Mouse (Mus musculus) forebrain, postnatal 0 days (tissue): Measurements from ENCODE around the gene Epb41l2. TPM values are rescaled to one million over a fixed set of nuclear protein-coding genes. Genes with fewer than 3 reads are reported as not detected.

ENCODE experiments used
- ATAC-seq: fragments of 200-750 bp; cut with Nextera tagmentation; 2 replicates; pipeline ENCODE4 v1.8.0; 2017; ENCODE audit warnings: mild to moderate bottlenecking, moderate library complexity
- DNase-seq: peaks from one replicate; pipeline ENCODE4 v3.0.0-alpha.2; 2015
- H3K27ac ChIP-seq: fragments of 300-500 bp; sonication (generic); 2 replicates; pipeline ENCODE4 v1.5.1; 2014; ENCODE audit warnings: low read depth, mild to moderate bottlenecking, antibody characterized with exemption, low read length, moderate library complexity, mixed read lengths
- H3K27me3 ChIP-seq: fragments of 300-500 bp; sonication (generic); 2 replicates; pipeline ENCODE4 v1.6.1; 2014; ENCODE audit warnings: mild to moderate bottlenecking, low read length, mixed read lengths; ENCODE audit not compliant: insufficient read depth
- H3K36me3 ChIP-seq: fragments of 300-500 bp; sonication (generic); 2 replicates; pipeline ENCODE4 v1.6.1; 2014; ENCODE audit warnings: mild to moderate bottlenecking, moderate library complexity; ENCODE audit not compliant: insufficient read depth
- H3K4me1 ChIP-seq: fragments of 300-500 bp; sonication (generic); 2 replicates; pipeline ENCODE4 v1.6.1; 2014; ENCODE audit warnings: antibody characterized with exemption; ENCODE audit not compliant: insufficient read depth
- H3K4me2 ChIP-seq: fragments of 300-500 bp; sonication (generic); 2 replicates; pipeline ENCODE4 v1.6.1; 2014; ENCODE audit warnings: low read depth, mild to moderate bottlenecking, moderate library complexity
- H3K4me3 ChIP-seq: fragments of 300-500 bp; sonication (generic); 2 replicates; pipeline ENCODE4 v1.5.1; 2014; ENCODE audit warnings: low read depth, low read length, mixed read lengths
- H3K9ac ChIP-seq: fragments of 300-500 bp; sonication (generic); 2 replicates; pipeline ENCODE4 v1.6.1; 2014; ENCODE audit warnings: mild to moderate bottlenecking
- H3K9me3 ChIP-seq: fragments of 300-500 bp; sonication (generic); 2 replicates; pipeline ENCODE4 v1.6.1; 2016; ENCODE audit warnings: low read length
- CTCF ChIP-seq: sonication (generic); IDR thresholded peaks from 2 replicates; pipeline ENCODE4 v1.5.1; 2016; ENCODE audit warnings: antibody characterized with exemption, control low read depth, low read depth
- WGBS: fragments of 180-500 bp; shearing (Covaris S2); extraction: QIAGEN DNeasy Blood & Tissue Kit; methylation state at CpG from one replicate; pipeline ENCODE4 v1.1.7; 2014; 5-methylcytosine and 5-hydroxymethylcytosine counted together
- polyA plus RNA-seq: library from polyadenylated mRNA; unstranded; fragments of >200 nt; fragmentation: Nextera tagmentation; extraction: Ambion mirVana; gene quantifications from 2 replicates; pipeline ENCODE4 v1.2.1, GENCODE M21; 2015
- total RNA-seq: library from RNA; depleted of rRNA; stranded (reverse); fragments of >200 nt; gene quantifications from 2 replicates; pipeline ENCODE4 v1.2.3, GENCODE M21; 2014

The Epb41l2 gene
- total and polyA plus RNA-seq, 2 experiments from 2014 or later = 19.3 to 49.4 TPM

DNA sequence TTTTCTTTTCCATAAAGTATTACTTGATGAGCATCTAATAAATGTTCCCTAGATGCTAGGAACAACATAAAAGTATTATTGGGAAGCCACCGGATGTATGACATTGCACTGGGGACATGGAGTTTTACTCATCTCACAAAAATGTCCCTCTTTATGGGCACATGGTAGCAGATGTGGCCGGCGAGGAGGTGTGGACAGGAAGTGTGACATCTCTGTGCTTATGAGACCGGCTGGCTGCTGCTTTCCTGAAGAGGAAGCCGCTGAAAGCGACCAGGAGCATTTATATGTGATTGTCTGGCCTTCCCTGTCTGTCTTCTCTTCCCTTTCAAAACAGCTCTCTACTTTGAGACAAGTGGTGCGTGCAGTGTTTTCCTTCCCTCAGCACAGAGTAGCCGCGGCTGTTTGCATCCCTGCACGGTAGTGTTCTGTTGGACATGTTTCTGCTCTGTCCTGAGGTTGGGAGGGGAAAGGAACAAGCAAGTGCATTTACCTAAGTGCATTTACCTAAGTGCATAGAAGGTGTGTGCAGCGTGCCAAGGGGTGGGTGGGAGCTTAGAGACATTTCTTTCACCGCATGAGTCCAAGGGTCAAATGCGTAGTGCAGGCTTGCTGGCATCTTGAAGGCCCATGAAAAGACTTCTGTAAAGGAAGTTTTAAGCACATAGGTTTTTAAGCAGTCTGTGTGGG, 74.9 kb downstream of the Epb41l2 start:
- no peak overlapping the region for H3K4me3 ChIP-seq
- H3K27ac ChIP-seq = no peak overlapping the region
- no peaks in the 10 kb centered on the region for H3K4me1 ChIP-seq
- H3K4me2 ChIP-seq = no peak overlapping the region
- H3K27me3 ChIP-seq = no peaks in the 10 kb centered on the region
- 79% methylated on average over 13 of the region's 13 CpGs for WGBS
- no peak for TF ChIP-seq CTCF
- H3K9me3 ChIP-seq = no peaks in the 10 kb centered on the region
- H3K36me3 ChIP-seq = no peaks in the 10 kb centered on the region
- ATAC-seq (no peak), DNase-seq (no peak)
- H3K9ac ChIP-seq = no peak overlapping the region

DNA sequence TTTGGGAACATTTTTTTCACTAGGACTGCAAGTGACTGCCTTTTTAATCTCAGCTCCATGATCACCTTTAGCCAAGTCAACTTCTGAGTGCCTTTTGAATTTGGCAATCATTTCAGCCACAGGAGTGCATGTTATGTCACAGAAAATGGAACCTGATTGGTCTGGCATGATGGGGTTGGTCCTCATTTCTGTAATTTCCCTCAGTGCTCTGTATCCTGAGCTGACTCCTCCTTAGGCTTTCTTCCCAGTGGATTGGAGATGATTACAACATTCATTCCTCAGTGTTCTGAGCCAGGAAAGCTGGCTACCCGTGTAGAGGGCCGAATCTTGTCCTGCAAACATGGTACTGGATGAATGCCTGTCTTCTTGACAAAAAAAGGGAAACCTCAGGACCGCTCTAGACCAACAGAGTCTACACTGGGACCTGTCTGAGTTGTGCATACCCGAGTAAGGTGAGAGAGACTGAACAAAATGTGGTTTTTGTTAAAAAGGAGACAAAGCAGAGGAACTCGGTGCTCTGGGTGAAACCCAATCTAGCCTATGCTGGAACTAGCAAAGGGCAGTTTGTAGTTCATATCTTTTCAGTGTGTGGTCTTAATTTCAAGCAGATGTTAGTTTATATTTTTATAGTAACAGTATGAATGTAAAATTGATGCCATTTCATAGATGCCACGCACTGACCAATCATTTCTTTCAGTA, 77.3 kb downstream of the Epb41l2 start:
- TF ChIP-seq CTCF = no peak

DNA sequence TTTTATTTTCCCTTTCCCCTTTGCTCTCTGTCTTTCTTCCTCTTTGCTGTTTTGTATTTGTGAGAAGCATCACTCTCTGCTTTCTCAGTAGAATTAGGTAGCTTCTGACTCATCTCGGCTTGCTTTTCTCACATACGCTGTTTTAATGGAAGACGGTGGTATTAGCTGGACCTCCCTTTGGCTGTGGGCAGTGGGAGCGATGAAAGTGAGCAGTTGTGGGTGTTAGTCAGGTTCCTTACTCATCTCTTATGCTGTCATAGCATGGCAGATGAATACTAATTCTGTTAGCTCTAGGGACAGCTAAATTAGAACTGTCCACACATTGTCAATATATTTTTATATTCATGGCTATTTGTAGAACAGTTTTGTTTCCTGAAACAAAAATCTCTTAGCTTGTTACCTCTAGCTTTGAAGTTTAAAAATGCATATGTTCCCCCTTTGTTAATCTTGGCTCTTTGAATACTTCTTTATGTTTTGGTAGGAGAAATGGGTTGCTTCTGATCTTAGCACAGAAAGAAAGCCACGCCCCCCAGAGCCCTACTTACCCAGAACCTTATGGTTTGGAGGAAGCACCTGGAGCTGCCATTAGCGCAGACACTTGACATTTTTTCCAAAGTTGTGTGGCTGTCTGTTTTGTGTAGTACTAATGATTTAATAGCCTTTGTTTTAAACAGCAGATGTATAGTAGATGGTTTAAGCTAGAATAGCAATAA, 78.1 kb downstream of the Epb41l2 start:
- Histone ChIP-seq H3K27ac (no peak overlapping the region), H3K9ac (no peak overlapping the region), H3K9me3 (no peaks in the 10 kb centered on the region), H3K36me3 (no peaks in the 10 kb centered on the region), H3K4me3 (no peak overlapping the region), H3K27me3 (no peaks in the 10 kb centered on the region), H3K4me1 (no peaks in the 10 kb centered on the region), H3K4me2 (no peak overlapping the region)
- DNase-seq (no peak), ATAC-seq (no peak)
- no peak for TF ChIP-seq CTCF
- WGBS = 95% methylated on average over 6 of the region's 6 CpGs

More for the DNA sequence above, 77.3 kb downstream of the Epb41l2 start:
- no peaks in the 10 kb centered on the region for H3K4me1 ChIP-seq
- no peak overlapping the region for H3K27ac ChIP-seq
- no peak overlapping the region for H3K4me2 ChIP-seq
- WGBS = 80% methylated on average over 6 of the region's 6 CpGs
- no peaks in the 10 kb centered on the region for H3K36me3 ChIP-seq
- no peak overlapping the region for H3K9ac ChIP-seq
- no peak overlapping the region for H3K4me3 ChIP-seq
- no peaks in the 10 kb centered on the region for H3K27me3 ChIP-seq
- H3K9me3 ChIP-seq = no peaks in the 10 kb centered on the region
- no peak for ATAC-seq
- DNase-seq = no peak

DNA sequence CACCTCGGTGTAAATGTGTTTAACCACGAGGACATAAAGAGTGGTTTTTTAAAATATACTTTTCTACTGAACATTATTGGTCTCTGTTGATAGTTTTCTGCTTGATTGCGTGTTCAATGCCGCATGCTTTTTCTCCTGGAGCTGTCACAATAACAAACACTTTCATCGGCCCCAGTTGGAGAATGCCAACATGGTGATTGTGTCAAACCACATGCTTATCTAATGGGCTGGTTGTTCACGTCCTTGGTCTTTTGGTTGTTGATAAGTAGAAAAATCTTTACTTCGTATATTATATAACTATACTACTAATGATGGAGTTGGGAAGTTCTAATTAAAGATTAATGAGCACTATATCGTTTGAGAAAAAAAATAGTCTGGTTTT, 78.7 kb downstream of the Epb41l2 start:
- no peak overlapping the region for H3K27ac ChIP-seq
- TF ChIP-seq CTCF = no peak
- DNase-seq = no peak
- H3K4me2 ChIP-seq = no peak overlapping the region
- no peak overlapping the region for H3K9ac ChIP-seq
- no peaks in the 10 kb centered on the region for H3K36me3 ChIP-seq
- ATAC-seq = no peak
- no peaks in the 10 kb centered on the region for H3K27me3 ChIP-seq
- no peaks in the 10 kb centered on the region for H3K4me1 ChIP-seq
- H3K9me3 ChIP-seq = no peaks in the 10 kb centered on the region
- no peak overlapping the region for H3K4me3 ChIP-seq
- 69% methylated on average over 8 of the region's 8 CpGs for WGBS

DNA sequence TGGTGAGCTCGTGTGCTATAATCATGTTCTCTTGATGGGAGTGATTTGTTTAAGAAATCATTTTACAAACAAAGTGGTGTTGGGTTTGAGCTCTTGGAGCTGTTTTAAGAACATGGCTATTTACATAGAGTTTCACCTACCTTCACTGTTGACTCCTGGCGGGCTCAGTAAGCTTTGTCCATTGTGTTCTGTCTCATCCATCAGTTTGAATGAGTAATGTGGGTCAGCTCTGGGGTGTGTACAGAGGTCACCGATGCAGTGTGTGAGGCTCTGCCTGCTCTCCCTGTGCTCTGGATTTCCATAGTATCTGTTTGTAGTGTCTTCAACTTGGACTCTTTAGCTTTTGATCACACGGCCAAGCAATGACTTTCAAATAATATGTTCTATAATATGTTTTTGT, 79.6 kb downstream of the Epb41l2 start:
- Histone ChIP-seq H3K4me3 (no peak overlapping the region), H3K4me2 (no peak overlapping the region), H3K4me1 (no peaks in the 10 kb centered on the region), H3K27me3 (no peaks in the 10 kb centered on the region), H3K27ac (no peak overlapping the region), H3K36me3 (no peaks in the 10 kb centered on the region), H3K9ac (no peak overlapping the region), H3K9me3 (no peaks in the 10 kb centered on the region)
- DNase-seq (no peak), ATAC-seq (no peak)
- no peak for TF ChIP-seq CTCF
- WGBS = 85% methylated on average over 4 of the region's 4 CpGs

DNA sequence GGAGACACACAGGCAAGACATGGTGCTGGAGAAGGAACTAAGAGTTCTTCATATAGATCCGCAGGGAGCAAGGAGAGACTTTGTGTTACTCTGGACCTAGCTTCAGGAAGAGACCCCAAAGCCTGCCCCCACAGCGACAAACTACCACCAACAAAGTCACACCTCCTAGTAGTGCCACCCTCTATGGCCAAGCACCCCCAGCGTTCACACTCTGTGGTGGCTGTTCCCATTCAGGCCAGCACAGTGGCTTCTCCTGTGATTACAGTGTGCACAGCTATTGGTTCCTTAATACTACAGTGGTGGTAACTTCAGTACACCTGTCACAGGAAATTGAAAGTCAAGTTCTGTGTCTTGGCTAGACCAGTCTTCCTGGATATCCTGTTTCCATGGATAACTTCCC, 80.3 kb downstream of the Epb41l2 start:
- ATAC-seq = no peak
- no peak for TF ChIP-seq CTCF
- WGBS = 95% methylated on average over 3 of the region's 3 CpGs
- H3K36me3 ChIP-seq = no peaks in the 10 kb centered on the region
- no peak overlapping the region for H3K4me2 ChIP-seq
- no peaks in the 10 kb centered on the region for H3K9me3 ChIP-seq
- no peaks in the 10 kb centered on the region for H3K4me1 ChIP-seq
- DNase-seq = no peak
- H3K4me3 ChIP-seq = no peak overlapping the region
- H3K27ac ChIP-seq = no peak overlapping the region
- H3K27me3 ChIP-seq = no peaks in the 10 kb centered on the region
- no peak overlapping the region for H3K9ac ChIP-seq

DNA sequence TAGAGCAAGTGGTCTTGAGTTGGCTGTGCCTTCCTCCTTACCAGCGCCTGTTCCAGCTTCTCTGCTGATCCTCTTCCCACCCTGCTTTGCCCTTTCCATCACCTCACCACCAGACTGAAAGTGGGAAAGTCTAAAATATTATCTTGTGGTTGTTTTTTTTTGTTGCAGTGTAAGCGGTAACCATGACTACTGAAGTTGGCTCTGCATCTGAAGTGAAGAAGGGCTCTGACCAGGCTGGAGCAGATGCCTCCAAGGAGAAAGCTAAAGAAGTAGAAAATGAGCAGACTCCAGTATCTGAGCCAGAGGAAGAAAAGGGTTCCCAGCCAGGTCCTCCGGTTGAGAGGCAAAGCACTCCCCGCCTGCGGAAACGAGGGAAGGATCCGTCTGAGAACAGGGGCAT, 81.8 kb downstream of the Epb41l2 start:
- no peak for TF ChIP-seq CTCF
- H3K9me3 ChIP-seq = no peaks in the 10 kb centered on the region
- WGBS = 85% methylated on average over 7 of the region's 7 CpGs

More for the DNA sequence above, 81.8 kb downstream of the Epb41l2 start:
- H3K4me1 ChIP-seq = no peaks in the 10 kb centered on the region
- no peak for DNase-seq
- H3K9ac ChIP-seq = no peak overlapping the region
- no peaks in the 10 kb centered on the region for H3K27me3 ChIP-seq
- no peak overlapping the region for H3K27ac ChIP-seq
- ATAC-seq = no peak
- H3K4me3 ChIP-seq = no peak overlapping the region
- no peak overlapping the region for H3K4me2 ChIP-seq
- no peaks in the 10 kb centered on the region for H3K36me3 ChIP-seq
